Mouse (Mus musculus): Measurements from ENCODE around the gene Vps8.

GRCm38 (mm10) chr16:21382152-21382911 lies 40.6 kb upstream of the Vps8 start:
- TF ChIP-seq CTCF (IDR thresholded peaks at IDR 0.05; ENCODE audit: low read depth): no peak
- no peak for TF ChIP-seq EP300 (optimal IDR thresholded peaks at IDR 0.05)

Data from stomach, postnatal 0 days (tissue).